Mouse (Mus musculus) CH12.LX (cell line): ENCODE measurements around the gene Ifnar1. TPM values are rescaled to one million over a fixed set of nuclear protein-coding genes. Genes with fewer than 3 reads are reported as not detected.
"Not testable (repeated sequence)": the region's sequence is repeated elsewhere in the genome, so short reads cannot be mapped to it uniquely, and the experiment has no call there.

Experiments
- DNase-seq: peaks from one replicate; pipeline ENCODE4 v3.0.0-alpha.2; 2013; ENCODE audit errors: extremely low read depth
- H3K27ac ChIP-seq: 2 replicates; pipeline ENCODE4 v1.5.1; 2012; ENCODE audit warnings: low read depth, mild to moderate bottlenecking, control low read depth, moderate library complexity; ENCODE audit not compliant: insufficient read depth
- H3K27me3 ChIP-seq: replicated peaks from 2 replicates; pipeline ENCODE3; 2012; ENCODE audit warnings: inconsistent platforms
- H3K36me3 ChIP-seq, 2 experiments: replicated peaks in 1 of 2; 2 replicates each; pipeline versions ENCODE3 to v1.6.1; 2012; ENCODE audit warnings: inconsistent platforms in 1 of 2, low read length in 1 of 2, mild to moderate bottlenecking in 1 of 2, mixed read lengths in 1 of 2, moderate library complexity in 1 of 2; ENCODE audit not compliant: control insufficient read depth in 1 of 2, insufficient read depth in 1 of 2
- H3K4me1 ChIP-seq, 2 experiments: 2 replicates each; pipeline ENCODE4 v1.6.1; 2012; ENCODE audit warnings: inconsistent platforms in 1 of 2, moderate library complexity in 1 of 2; ENCODE audit not compliant: insufficient read depth in 2 of 2, control insufficient read depth in 1 of 2
- H3K4me2 ChIP-seq: 2 replicates; pipeline ENCODE4 v1.6.1; 2012; ENCODE audit warnings: low read depth, mild to moderate bottlenecking, control low read depth; ENCODE audit not compliant: poor library complexity, insufficient read depth, severe bottlenecking
- H3K4me3 ChIP-seq, 3 experiments: fragments of 150-350 bp in 1 of 3; sonication (generic) in 1 of 3; replicated peaks in 1 of 3; 2 replicates each; pipeline versions ENCODE3 to v1.5.1; 2011 to 2012; ENCODE audit warnings: low read depth in 2 of 3, low read length in 2 of 3, mild to moderate bottlenecking in 2 of 3, moderate library complexity in 2 of 3, control low read depth in 1 of 3, improper control_type of control experiment in 1 of 3, inconsistent platforms in 1 of 3, mixed read lengths in 1 of 3; ENCODE audit not compliant: poor library complexity in 1 of 3
- H3K79me2 ChIP-seq: replicated peaks from 2 replicates; pipeline ENCODE4 v1.6.1; 2012; ENCODE audit warnings: mild to moderate bottlenecking, moderate library complexity; ENCODE audit not compliant: control insufficient read depth, poor library complexity, insufficient read depth, severe bottlenecking; ENCODE audit errors: extremely low read depth
- H3K9ac ChIP-seq: 2 replicates; pipeline ENCODE4 v1.6.1; 2012; ENCODE audit warnings: low read depth, mild to moderate bottlenecking, control low read depth, moderate library complexity; ENCODE audit not compliant: insufficient read depth
- H3K9me3 ChIP-seq: replicated peaks from 2 replicates; pipeline ENCODE3; 2012; ENCODE audit warnings: low read length, inconsistent platforms, mixed read lengths
- BHLHE40 ChIP-seq: IDR thresholded peaks from 2 replicates; pipeline ENCODE4 v1.6.1; 2011; ENCODE audit warnings: mild to moderate bottlenecking, low read depth, low read length, improper control_type of control experiment
- CTCF ChIP-seq, 2 experiments: IDR thresholded peaks in 1 of 2; conservative IDR thresholded peaks in 1 of 2; 2 replicates each; pipeline ENCODE4 v1.5.1; 2011 to 2012; ENCODE audit warnings: low read depth in 2 of 2, low read length in 2 of 2, improper control_type of control experiment in 1 of 2, inconsistent platforms in 1 of 2, mild to moderate bottlenecking in 1 of 2, moderate library complexity in 1 of 2
- E2F4 ChIP-seq: IDR thresholded peaks from 2 replicates; pipeline ENCODE4 v1.6.1; 2011; ENCODE audit warnings: low read depth, low read length, improper control_type of control experiment; ENCODE audit not compliant: insufficient replicate concordance
- ELF1 ChIP-seq: IDR thresholded peaks from 2 replicates; pipeline ENCODE4 v1.6.1; 2014; ENCODE audit warnings: low read depth, mild to moderate bottlenecking, inconsistent platforms, low read length, improper control_type of control experiment
- EP300 ChIP-seq: IDR thresholded peaks from 2 replicates; pipeline ENCODE4 v1.6.1; 2011; ENCODE audit warnings: low read length, improper control_type of control experiment
- ETS1 ChIP-seq: conservative IDR thresholded peaks from 2 replicates; pipeline ENCODE4 v1.6.1; 2012; ENCODE audit warnings: low read depth, mild to moderate bottlenecking, inconsistent platforms, low read length, improper control_type of control experiment, moderate library complexity
- HCFC1 ChIP-seq: IDR thresholded peaks from 2 replicates; pipeline ENCODE4 v1.6.1; 2012; ENCODE audit warnings: low read depth, mild to moderate bottlenecking, inconsistent platforms, low read length, improper control_type of control experiment
- MAFK ChIP-seq: IDR thresholded peaks from 2 replicates; pipeline ENCODE4 v1.6.1; 2011; ENCODE audit warnings: low read length, improper control_type of control experiment; ENCODE audit not compliant: insufficient replicate concordance
- MAX ChIP-seq: IDR thresholded peaks from 2 replicates; pipeline ENCODE4 v1.6.1; 2011; ENCODE audit warnings: low read length, improper control_type of control experiment
- MEF2A ChIP-seq: IDR thresholded peaks from 2 replicates; pipeline ENCODE4 v1.6.1; 2014; ENCODE audit warnings: low read depth, mild to moderate bottlenecking, inconsistent platforms, low read length, improper control_type of control experiment, borderline replicate concordance
- MXI1 ChIP-seq: IDR thresholded peaks from 2 replicates; pipeline ENCODE4 v1.6.1; 2011; ENCODE audit warnings: mild to moderate bottlenecking, low read depth, low read length, improper control_type of control experiment
- MYC ChIP-seq: IDR thresholded peaks from 2 replicates; pipeline ENCODE4 v1.6.1; 2011; ENCODE audit warnings: low read depth, mild to moderate bottlenecking, improper control_type of control experiment, low read length
- NELFE ChIP-seq: IDR thresholded peaks from 2 replicates; pipeline ENCODE4 v1.6.1; 2011; ENCODE audit warnings: low read depth, low read length, improper control_type of control experiment
- RCOR1 ChIP-seq: conservative IDR thresholded peaks from 2 replicates; pipeline ENCODE4 v1.6.1; 2012; ENCODE audit warnings: low read depth, mild to moderate bottlenecking, inconsistent platforms, low read length, improper control_type of control experiment
- SMC3 ChIP-seq: IDR thresholded peaks from 2 replicates; pipeline ENCODE4 v1.6.1; 2011; ENCODE audit warnings: low read depth, low read length, improper control_type of control experiment
- UBTF ChIP-seq: IDR thresholded peaks from 2 replicates; pipeline ENCODE4 v1.6.1; 2012; ENCODE audit warnings: low read depth, mild to moderate bottlenecking, inconsistent platforms, low read length, improper control_type of control experiment, moderate library complexity
- USF1 ChIP-seq: IDR thresholded peaks from 2 replicates; pipeline ENCODE4 v1.6.1; 2014; ENCODE audit warnings: low read depth, mild to moderate bottlenecking, inconsistent platforms, low read length, improper control_type of control experiment
- USF2 ChIP-seq: conservative IDR thresholded peaks from 2 replicates; pipeline ENCODE4 v1.6.1; 2011; ENCODE audit warnings: low read depth, low read length, improper control_type of control experiment
- ZC3H11A ChIP-seq: IDR thresholded peaks from 2 replicates; pipeline ENCODE4 v1.6.1; 2012; ENCODE audit warnings: low read depth, mild to moderate bottlenecking, inconsistent platforms, low read length, improper control_type of control experiment
- ZKSCAN1 ChIP-seq: IDR thresholded peaks from 2 replicates; pipeline ENCODE4 v1.6.1; 2012; ENCODE audit warnings: low read depth, inconsistent platforms, low read length, improper control_type of control experiment, borderline replicate concordance
- ZNF384 ChIP-seq: IDR thresholded peaks from 2 replicates; pipeline ENCODE4 v1.6.1; 2012; ENCODE audit warnings: low read depth, low read length, improper control_type of control experiment, inconsistent platforms
- dilution Hi-C: fragments of 300-500 bp; cut with MboI; formaldehyde crosslinking; loops from 2 replicates; pipeline ENCODE4 v1.14.3; 2020; ENCODE audit warnings: low sequenced_read_pairs; ENCODE audit not compliant: extremely low pct_unique_long_range_greater_than_20kb, extremely low pct_ligation_motif_present
- in situ Hi-C: fragments of 300-500 bp; cut with MboI; formaldehyde crosslinking; loops from 3 replicates; pipeline ENCODE4 v1.14.3; 2019; ENCODE audit warnings: low sequenced_read_pairs, low pct_ligation_motif_present, low pct_unique_long_range_greater_than_20kb, mixed read lengths
- polyA plus RNA-seq: library from polyadenylated mRNA; unstranded; fragments of >175 nt; gene quantifications from 2 replicates; pipeline ENCODE4 v1.2.1, GENCODE M21; 2012; ENCODE audit warnings: low read depth; ENCODE audit not compliant: insufficient read length
- total RNA-seq, 2 experiments: library from RNA; depleted of rRNA; stranded (reverse); fragments of 300-350 nt in 1 of 2; fragments of >200 nt in 1 of 2; gene quantifications; 2 replicates each; pipeline ENCODE4 v1.2.3; 2012 to 2014

The Ifnar1 gene
- total and polyA plus RNA-seq, 3 experiments: 32.8 to 49.4 (median 40.3) TPM

- dilution Hi-C loops (no loop called here), in situ Hi-C loops (no loop called here)
- TF ChIP-seq CTCF (conservative IDR thresholded peaks at IDR 0.05 in 1 of 2, IDR thresholded peaks at IDR 0.05 in 1 of 2; ENCODE audit: low read depth in 2 of 2, low read length in 2 of 2) (peak in 1 of 2 experiments; percentile 42; a peak in 2 of 4 replicates), ZKSCAN1 (no peak), ZC3H11A (no peak), ZNF384 (peak; percentile 46; the same call in 1 of the 2 replicates), UBTF (no peak), HCFC1 (no peak), SMC3 (peak; percentile 22; the same call in 1 of the 2 replicates), USF1 (no peak)
- Histone ChIP-seq H3K79me2 (no peaks in the 10 kb centered on the region), H3K27me3 (no peaks in the 10 kb centered on the region), H3K27ac (no peak overlapping the region), H3K36me3 (no peaks in the 10 kb centered on the region), H3K9ac (no peak overlapping the region), H3K4me3 (no peak overlapping the region), H3K4me1 (peaks cover 19 to 47% of the 10 kb centered on the region in 2 experiments), H3K9me3 (no peaks in the 10 kb centered on the region), H3K4me2 (no peak overlapping the region)
- no peak for DNase-seq
These were observed 47.0 kb upstream of the Ifnar1 start for GRCm38 (mm10) chr16:91438081-91438480.

- H3K9ac ChIP-seq, H3K4me2 ChIP-seq, H3K27ac ChIP-seq, H3K9me3 ChIP-seq, H3K4me3 ChIP-seq, H3K36me3 ChIP-seq, in situ Hi-C loops, dilution Hi-C loops, DNase-seq, H3K27me3 ChIP-seq, H3K79me2 ChIP-seq: not testable (repeated sequence)
- peaks cover 15 to 47% of the 10 kb centered on the region in 2 experiments for H3K4me1 ChIP-seq
These were observed 46.4 kb upstream of the Ifnar1 start for GRCm38 (mm10) chr16:91438599-91438998.

GRCm38 (mm10) chr16:91441366-91441765 is 43.7 kb upstream of the Ifnar1 start:
- no peak overlapping the region for H3K4me3 ChIP-seq
- H3K27me3 ChIP-seq: no peaks in the 10 kb centered on the region
- dilution Hi-C loops: no loop called here
- H3K4me2 ChIP-seq: no peak overlapping the region
- H3K79me2 ChIP-seq: no peaks in the 10 kb centered on the region
- peaks cover 4% of the 10 kb centered on the region for H3K9me3 ChIP-seq
- TF ChIP-seq EP300: no peak
- no peak for TF ChIP-seq NELFE
- TF ChIP-seq ELF1: no peak
- no peak for TF ChIP-seq ZNF384
- no peak for TF ChIP-seq E2F4
- TF ChIP-seq MXI1: no peak
- no peak for TF ChIP-seq RCOR1
- TF ChIP-seq HCFC1: no peak
- TF ChIP-seq UBTF: no peak
- TF ChIP-seq CTCF (conservative IDR thresholded peaks at IDR 0.05 in 1 of 2, IDR thresholded peaks at IDR 0.05 in 1 of 2; ENCODE audit: low read depth in 2 of 2, low read length in 2 of 2): no peak
- no peak for TF ChIP-seq MAX
- TF ChIP-seq USF2: no peak
- TF ChIP-seq MEF2A: no peak
- no peak for TF ChIP-seq ETS1
- TF ChIP-seq ZC3H11A: no peak
- no peak for TF ChIP-seq MAFK
- TF ChIP-seq BHLHE40: no peak
- no peak for TF ChIP-seq MYC
- TF ChIP-seq, all 38 proteins: peak for 0
- Histone ChIP-seq H3K4me1 (peaks cover 5 to 48% of the 10 kb centered on the region in 2 experiments; a peak in 3 of 4 replicates), H3K27ac (no peak overlapping the region), H3K9ac (no peak overlapping the region), H3K36me3 (no peaks in the 10 kb centered on the region)
- no peak for DNase-seq
- in situ Hi-C loops: no loop called here
